Mouse (Mus musculus): ENCODE data around the gene Ptpn13.

GRCm38 (mm10) chr5:103481222-103481621 is 56.2 kb downstream of the Ptpn13 start:
- no peak for TF ChIP-seq POLR2A (IDR thresholded peaks at IDR 0.05; ENCODE audit: borderline replicate concordance, low read depth, low read length)
- no peak for TF ChIP-seq CTCF (IDR thresholded peaks at IDR 0.05; ENCODE audit: low read depth, low read length)

All from bone marrow macrophage, adult 2 months (primary cell).